Mouse (Mus musculus) heart, adult 9 months (tissue): ENCODE results near the gene Tcf7l2.

Source experiments
- DNase-seq, 2 experiments: peaks; one replicate each; pipeline ENCODE4 v3.0.0; 2022; ENCODE audit warnings: low spot score in 2 of 2

Tcf7l2 gene

DNA sequence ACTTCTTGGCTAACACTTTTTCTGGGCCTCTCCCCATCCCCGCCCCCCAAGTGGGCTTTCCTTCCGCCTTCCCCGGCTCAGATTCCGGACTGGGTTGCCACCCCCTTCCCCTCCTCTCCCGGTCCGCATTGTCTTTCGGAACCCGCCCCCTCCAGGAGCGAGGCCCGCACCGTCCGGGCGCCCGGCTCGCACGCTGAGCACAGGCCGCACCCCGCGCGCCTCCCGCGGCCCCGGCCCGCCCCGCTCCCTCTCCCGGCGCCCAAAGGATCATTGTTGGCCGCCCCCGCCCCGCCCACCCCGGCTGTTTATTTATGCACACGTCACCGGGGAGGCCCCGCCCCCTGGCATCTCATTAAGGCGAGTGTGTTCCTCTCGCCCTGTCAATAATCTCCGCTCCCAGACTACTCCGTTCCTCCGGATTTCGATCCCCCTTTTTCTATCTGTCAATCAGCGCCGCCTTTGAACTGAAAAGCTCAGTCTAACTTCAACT lies at the start of gene Tcf7l2:
TSS of gene Tcf7l2 (plus strand) at position 382 of the 490 bp plus-strand sequence.
- DNase-seq = peak; percentile 90 to 91

DNA sequence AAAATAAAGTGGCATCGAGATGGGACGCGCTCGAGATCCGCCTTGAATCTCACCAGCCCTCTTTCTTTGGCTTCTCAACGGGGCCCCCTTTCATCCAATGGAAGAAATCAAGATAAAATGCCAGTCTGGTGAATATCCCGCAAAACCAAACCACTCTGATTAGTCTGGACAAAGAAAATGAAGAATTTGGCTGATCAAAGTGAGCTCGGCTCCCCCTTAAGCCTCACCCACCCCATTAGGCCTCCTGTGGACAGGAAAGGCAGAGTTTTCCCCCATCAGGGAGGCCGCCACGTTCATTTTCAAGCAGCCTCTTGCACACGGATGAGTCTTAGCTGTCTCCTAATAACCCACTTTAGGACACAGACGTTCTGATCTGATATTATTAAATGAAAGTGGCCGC lies 47.0 kb upstream of the Tcf7l2 start:
- DNase-seq = no peak

DNA sequence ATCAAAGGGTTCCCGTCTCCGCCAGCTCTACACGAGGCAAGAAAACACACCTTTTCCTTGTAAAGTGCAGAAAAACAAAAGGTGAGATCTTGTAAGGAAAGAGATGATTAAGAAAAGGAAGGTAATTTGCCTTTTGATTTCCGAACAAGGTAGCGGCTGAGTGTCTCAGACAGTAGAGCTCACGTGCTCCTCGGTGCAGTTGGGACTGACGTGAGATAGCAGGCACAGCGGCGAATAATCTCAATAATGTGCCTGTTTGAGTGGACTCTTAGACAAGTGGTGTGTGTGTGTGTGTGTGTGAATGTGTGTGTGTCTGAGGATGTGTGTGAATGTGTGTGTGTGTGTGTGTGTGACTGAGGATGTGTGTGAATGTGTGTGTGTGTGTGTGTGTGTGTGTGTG lies 46.2 kb upstream of the Tcf7l2 start:
- DNase-seq = no peak

DNA sequence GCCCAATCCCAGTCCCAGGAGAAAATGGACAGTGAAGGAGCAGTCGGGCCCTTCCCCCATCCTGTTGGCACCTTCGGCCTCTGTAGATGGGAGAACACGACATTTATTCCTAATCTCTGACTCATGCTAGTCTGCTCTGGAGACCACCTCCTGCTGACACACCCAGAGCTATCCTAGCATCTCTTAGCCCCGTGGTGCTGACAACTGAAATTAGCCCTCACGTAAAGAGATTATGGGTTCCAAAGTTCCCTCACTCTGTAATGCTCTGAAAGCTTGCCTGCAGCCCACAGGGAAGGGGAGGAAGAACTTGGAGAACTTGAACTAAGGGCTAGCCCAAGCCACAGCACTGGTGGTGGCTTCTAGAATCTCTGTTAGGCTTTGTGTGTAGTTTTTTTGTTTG lies 42.7 kb upstream of the Tcf7l2 start:
- DNase-seq = no peak

DNA sequence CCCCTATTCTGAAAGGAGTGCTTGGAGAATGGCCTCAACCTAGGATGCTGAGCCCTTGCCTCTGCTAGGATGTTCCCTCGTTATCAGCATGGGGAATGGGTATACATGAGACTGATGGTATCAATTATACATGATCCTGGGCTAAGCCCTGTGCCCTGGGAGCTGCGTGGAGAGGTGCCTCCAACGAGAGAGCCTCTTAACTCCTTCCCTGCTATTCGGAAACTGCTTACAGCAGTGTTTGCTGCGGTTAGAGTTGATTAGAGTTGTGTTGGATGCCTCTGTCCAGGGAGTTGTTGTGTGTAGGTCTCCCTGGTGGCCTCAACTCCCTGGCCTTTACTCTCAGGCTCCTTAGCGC lies 41.4 kb upstream of the Tcf7l2 start:
- no peak for DNase-seq

DNA sequence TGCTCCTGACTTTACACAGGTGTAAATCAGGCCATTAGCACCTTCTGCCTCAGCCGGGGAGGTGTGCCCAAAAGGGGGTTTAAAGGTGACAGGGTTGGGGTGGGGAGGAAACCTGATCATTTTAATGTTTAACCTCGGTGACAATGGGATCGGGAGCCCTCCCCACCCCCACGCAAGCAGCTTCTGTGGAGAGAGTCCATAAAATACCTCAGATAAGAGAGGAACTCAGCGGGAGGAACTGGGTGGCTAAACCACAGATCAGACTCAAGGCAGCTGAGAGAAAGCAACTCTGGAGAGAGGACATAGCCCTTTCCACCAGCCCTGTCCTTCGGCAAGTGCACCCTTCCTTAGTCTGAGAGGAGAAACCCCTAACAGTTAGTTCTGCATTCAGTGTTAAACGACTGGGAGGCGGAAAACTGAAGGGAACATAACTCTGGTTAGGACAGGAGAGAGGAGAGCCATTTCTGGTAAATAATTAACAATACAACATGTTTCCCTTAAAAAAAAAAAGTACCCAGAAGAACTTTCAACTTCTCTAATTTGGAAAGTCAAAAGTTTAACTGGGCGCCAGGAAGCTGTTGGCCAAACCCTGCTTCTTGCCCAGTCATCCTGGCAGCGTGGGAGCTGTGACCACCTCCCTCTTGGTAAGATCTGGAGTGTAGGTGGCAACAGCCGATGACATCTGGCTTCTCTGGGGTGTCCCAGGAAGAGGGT lies 40.9 kb upstream of the Tcf7l2 start:
- peak in 1 of 2 experiments; percentile 14 for DNase-seq

DNA sequence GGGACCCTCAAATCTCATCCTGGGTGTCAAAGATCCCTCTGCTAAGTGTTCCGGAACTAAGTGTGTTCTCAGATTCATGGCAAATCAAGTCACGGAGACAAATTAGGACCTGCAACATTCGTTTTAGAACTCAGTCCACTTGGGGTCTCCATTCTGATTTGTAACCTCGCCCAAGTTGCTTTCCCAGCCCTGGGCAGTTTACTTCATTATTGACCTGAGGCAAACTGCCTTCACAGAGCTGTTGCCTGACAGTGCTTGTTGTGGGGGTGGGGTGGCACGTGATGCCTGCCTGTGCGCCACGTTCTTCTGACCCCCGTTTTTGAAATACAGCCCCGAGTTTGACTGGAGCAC lies 40.4 kb upstream of the Tcf7l2 start:
- DNase-seq = no peak

DNA sequence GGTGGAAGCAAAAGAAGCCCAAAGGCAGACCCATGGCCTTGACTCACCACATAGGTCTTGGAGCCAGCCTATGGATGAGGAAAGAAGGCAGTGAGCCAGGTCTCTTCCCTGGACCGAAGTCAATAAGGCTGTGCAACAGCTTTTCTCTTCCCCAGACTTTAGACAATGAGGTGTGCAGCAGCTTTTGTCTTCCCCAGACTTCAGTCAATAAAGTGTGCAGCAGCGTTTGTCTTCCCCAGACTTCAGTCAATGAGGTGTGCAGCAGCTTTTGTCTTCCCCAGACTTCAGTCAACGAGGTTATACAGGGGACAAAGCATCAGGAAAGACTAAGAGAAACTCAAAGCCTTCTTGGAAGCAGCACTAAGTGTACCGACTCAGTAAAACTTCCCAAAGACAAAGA lies 39.5 kb upstream of the Tcf7l2 start:
- no peak for DNase-seq

DNA sequence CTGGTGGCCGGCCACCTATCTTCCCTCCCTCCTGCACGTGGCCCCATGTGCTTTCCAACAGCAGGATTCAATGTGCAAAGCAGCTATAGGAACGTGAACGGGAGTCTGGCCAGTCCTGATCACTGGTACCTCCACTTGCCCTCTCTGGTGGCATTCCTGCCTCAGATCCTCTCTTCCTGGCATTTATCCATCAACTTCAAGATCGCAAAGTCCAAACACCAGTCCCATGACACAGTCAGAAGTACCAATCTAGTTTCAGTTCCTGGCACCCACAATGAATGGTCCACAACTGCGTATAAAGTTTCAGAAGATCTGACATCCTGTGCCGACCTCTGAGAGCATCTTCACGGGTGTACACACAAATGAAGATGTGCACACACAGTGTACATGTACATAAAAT lies 38.9 kb upstream of the Tcf7l2 start:
- DNase-seq = no peak

DNA sequence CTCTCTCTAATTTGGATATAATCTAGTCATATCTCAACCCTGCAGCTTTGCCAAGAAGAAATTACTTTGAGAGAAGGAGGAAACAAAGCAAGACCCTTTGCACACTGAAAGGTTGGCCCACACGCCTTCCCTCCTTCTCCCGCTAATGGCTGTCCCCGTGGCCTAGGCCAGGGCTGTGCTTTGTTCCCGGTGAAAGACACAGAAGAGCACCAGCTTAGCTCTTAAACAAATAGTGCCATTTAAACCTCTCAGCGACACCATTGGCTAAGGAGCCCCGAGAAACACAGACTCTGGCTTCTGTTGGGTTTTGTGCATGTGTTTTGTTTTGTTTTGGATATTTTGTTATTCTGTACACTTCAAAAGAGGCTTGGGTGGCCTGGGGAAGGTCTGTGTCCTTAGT lies 37.5 kb upstream of the Tcf7l2 start:
- no peak for DNase-seq

DNA sequence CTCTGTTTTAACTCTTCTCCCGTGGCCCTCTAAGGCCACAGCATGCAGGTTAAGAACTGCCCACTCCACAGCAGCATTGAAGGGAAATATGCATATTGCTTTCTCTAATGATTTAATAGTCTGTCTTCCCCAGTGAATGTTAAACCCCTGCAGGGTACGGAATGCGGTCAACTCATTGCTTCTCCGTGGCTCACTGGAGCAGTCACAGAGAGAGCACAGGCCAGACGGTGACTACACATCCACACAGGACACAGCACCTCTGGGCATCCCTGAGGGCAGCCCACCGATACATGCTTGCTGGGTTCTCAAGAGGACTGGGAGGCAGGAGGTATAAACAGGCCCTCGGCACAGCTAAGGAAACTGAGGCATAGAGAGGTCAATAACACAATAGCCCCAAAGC lies 35.3 kb upstream of the Tcf7l2 start:
- DNase-seq = no peak

DNA sequence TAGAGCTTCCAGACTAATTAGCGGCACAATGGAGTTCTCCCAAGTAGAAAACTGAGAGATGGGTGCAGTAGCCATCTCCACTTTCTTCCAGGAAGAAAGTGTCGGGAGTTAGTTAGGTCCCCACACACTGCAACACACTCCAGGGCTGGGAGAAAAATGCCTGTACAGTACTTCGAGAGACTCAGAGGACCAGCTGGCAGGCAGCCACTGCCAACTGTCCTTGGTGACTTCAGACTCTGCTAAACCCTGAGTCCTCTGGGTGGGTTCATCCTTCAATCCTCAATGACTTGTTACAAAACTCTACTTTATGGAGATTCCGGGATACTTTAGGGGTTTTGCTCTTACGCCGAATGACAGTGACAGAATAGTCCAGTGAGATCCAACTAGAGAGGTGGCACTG lies 34.8 kb upstream of the Tcf7l2 start:
- DNase-seq = no peak

DNA sequence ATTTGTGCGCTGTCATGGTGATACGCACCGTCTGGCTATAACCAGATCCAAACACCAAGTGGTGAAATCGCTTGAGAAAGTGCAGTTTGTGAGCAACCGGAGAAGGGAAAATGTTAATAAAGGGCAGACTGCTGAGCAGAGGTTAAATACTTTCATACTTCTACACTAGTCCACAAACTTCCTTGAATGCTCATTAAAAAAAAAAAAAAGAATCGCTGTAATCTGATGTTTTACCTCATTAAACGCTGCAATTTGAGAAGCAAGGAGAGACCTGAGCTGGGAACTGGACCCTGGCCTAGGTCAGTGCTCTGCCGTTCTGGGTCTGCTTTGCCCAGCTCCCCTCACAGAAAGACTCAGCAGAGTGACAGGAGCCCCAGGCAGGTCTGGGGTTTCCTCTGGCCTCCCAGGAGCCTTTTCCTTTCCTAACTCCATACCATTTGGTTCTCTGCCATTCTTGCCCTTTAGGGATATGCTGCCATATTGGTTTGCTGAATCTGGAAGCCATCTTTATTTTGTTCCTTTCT lies 33.5 kb upstream of the Tcf7l2 start:
- DNase-seq = no peak

DNA sequence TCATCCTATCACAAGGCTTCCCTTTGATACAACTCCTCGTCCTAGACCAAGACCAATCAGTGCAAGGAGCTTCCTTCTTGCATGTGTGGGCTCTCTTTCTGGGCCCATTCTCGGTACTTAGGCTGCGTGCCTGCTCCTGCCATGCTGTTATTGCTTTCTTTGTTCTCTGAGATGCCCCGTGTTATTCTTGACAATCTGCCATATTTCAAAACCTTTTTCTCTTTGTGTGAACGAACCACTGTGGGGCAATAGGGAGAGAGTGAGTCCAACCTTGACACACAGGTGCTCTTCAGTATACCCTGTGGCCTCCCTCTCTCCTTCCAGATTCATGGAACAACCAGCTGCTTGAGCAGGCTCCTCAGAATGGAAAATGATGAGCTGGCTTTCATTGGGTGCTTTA lies 30.8 kb upstream of the Tcf7l2 start:
- DNase-seq = no peak

DNA sequence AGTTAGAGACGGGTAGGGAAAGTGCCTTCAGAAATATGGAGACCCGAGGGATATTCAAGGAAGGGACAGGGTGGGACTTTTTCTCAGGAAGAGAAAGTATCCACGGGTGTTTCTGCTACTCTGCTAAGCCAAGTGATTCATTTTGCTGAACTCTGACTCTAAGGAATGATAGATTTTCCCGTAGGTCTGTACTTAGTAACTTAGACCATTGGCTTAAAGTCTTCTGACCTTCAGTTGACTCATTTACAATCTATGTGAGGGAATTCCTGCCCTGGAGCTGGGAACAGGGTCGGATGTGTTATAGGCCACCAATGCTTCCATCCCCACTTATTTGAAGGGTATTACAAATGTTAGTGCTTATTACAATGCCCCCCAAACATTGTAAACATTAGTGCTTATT lies 29.9 kb upstream of the Tcf7l2 start:
- no peak for DNase-seq

DNA sequence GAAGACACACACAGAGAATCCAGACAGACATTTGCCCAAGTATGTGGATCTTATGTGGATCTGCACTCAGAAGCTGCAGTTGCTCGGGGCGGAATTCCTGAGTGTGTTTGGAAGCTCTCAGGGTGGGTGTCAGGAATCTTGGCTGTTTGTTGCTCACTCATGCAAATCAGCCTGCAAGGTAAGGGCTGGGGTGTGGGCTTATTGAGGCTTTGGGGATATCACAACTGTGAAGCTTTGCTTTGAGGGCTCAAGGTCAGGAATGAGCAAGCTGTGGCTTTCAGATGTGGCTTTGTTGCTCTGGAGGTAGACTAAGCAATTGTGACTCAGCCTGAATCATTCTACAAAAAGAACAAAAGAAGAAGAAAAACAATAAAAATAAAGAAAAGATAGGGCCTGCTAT lies 28.9 kb upstream of the Tcf7l2 start:
- DNase-seq = no peak

DNA sequence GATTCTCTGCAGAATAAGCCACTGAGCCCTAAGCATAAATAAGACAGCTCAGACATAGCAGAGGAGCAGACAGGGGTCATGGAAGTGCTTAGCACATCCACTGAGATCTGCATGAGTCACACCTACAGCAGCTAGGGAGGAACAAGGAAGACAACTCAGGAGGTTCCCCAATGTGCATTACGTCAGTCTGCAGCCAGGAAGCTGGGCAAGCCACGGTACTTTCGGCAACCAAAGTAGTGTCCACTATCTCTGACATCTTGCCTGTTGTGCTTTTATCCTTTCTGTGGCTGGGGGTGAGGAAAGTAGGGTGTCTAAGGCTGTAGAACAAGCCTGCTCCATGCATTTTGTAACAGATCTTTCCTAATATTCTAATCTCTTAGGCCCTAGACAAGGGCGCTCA lies 27.6 kb upstream of the Tcf7l2 start:
- DNase-seq = no peak

DNA sequence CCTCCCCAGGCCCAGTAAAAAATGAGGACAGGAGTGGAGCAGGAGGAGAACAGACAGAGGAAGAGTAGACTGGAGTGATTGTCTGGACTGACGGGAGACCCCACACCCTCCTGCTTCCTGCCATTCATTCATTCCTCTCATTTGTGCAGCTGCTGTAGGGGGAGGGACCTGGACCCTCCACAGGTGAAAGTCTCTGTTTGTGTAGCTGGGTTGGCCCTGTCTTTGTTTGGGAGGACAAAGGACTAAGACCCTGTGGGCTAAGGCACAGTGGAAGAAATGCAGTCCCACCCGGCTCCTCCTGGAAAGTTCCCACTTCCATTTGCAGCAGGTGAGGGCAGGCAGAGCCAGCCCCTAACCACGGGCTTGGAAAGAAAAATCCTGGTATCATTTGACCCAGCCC lies 27.0 kb upstream of the Tcf7l2 start:
- DNase-seq = no peak

DNA sequence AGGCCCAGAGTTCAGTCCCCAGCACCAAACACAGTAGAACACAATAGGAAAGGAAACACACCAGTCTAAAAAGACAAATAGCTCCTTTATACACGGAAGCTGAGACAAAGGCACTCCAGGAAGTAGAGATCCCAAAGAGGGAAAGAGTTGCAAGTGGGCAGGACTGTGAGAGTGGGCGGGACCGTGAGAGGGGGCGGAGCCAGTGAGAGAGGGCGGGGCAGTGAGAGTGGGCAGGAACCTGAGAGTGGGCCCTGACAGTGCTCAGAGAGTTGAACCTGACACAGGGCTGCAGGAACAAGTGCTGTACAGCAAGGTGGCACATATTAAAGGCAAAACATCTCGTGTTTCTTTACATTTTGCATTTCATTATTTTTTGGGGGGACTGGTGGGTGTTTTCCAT lies 22.5 kb upstream of the Tcf7l2 start:
- no peak for DNase-seq

DNA sequence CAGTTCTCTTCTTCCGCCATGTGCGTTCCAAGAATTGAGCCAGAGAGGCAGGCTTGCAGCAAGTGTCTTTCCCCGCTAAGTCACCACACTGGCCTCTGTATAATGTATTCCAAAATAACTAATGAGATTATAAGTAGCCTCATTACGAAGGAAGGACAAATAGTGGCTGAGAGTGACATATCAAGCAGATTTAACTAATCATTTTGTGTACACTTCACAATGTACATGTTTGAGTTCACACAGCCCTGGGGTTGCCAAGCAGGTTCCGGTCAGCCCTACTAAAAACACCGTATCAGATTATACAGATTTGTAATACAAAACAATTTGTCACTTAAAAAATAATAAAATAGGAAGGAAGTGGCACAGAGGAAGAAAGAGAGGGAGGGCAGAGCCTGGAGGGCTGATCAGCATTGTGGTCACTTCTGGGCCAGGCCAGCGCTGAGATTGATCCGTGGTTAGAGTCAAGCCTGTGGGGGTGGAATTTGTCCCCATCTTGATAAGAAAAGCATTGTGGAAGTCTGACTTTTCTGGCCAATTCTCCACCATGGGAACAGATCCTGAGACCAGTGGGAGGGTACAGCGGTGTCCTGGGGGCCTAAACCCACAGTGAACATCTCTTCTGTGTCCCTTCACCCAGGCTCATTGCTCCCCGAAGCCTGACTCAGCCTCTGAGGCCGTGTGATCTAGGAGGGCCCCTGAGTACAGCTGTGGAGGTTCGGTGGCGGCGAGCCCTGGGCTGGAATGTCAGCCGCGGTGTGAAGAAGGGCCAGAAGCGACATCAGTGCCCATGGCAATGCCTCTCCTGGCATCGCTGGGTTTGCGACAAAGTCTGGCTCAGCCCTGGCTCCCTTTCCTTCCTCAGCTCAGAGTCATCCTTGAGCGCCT lies 21.9 kb upstream of the Tcf7l2 start:
- no peak for DNase-seq

DNA sequence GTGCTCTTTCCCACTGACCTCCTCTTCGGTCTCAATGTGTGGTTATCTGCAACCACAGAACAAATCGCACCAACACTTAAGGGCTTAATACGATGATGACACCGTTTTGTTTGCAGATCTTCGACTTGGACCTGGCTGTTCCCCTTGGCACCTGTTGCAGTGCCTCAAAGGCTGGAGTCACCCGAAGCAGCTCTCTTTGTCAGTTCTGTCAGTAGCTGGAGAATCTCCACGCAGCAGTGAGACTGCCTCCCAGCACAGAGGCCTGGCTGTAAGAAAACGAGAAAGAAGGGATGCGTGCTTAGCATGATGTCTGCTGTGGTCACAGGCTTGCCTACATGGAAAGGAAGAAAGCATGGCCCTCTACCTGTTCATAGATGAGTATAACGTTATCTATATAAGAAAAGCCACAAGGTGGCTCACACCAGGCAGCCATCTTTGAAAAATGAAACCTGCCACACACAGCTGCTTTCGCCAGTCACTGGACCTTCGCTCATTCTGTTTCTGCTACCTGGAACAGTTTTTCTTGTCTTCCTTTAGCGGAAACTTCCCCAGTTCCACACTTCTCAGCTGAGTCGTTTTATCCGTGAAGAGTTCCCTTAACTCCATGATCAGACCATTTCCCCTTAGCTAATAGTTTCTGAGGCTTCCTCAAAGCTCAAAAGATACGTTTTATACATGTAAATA lies 21.1 kb upstream of the Tcf7l2 start:
- DNase-seq = no peak

DNA sequence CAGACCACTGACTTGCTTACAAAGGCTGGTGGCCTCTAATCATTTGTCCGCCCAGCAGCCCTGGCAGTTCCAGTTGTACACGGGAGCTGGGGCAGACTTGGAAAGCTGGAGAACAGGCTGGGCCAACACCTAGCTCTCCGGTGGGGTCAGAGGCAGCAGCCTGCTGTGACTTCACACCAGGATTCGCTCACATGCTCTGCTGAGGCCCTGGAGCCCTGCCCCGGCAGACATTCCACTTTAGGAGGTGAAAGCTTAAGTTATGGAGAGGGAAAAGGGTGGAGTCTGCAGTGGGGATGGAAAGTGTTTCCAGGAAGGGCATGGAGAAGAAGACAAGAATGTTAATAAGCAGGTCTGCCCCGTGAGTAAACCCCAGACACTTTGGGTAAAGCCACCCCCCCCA lies 19.2 kb upstream of the Tcf7l2 start:
- no peak for DNase-seq

DNA sequence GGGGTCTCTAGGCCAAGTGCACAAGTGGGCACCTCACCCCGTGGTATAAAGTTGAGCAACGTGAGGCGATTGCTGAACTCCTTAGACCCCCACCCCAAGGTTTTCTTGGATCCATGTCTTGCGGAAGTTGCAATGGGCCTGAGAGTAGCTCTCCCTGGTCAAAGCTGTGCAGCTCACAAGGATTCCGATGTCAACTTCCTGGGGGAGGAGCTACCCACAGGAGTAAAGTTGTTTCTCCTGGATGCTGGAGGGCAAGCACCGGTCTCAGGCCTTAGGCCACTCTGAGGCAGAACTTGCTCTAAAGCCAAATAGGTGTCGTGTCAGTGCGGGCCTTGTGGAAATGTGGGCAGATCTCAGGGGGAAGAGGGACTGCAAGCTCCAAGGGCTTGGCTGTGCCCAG lies 12.2 kb upstream of the Tcf7l2 start:
- DNase-seq = no peak
